Mouse (Mus musculus) mature B cell (primary cell): ENCODE results near the gene Lrr1.

Source experiments
- in situ Hi-C: fragments of 300-500 bp; cut with MboI; formaldehyde crosslinking; loops from 2 replicates; pipeline ENCODE4 v1.14.3; 2019

Gene Lrr1

DNA sequence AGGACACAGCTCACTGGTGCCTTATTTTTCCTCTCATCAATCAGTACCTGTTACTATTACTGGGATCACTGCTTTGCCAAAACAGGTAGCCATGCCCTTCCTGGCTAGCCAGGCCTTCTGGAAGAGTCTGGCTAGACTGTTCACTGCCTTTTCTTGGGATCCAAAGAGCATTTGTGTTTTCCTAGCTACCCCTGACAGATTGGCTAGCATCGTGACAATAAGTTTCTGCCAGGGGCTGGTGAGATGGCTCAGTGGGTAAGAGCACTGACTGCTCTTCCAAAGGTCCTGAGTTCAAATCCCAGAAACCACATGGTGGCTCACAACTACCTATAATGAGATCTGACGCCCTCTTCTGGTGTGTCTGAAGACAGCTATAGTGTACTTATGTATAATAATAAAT lies 7.9 kb upstream of the Lrr1 start:
- in situ Hi-C loops = loop anchor here (25.0 kb wide), 1 partner anchor 1802 kb away; the partner anchor contains the start of gene Psma3

GRCm38 (mm10) chr12:69163586-69163985 lies 5.0 kb upstream of the Lrr1 start:
- in situ Hi-C loops = loop anchor here (25.0 kb wide), 1 partner anchor 1799 kb away; the partner anchor contains the start of gene Psma3

GRCm38 (mm10) chr12:69164904-69165303 lies 3.7 kb upstream of the Lrr1 start:
- in situ Hi-C loops = loop anchor here (25.0 kb wide), 1 partner anchor 1797 kb away; the partner anchor contains the start of gene Psma3

- in situ Hi-C loops = loop anchor here (25.0 kb wide), 1 partner anchor 1795 kb away; the partner anchor contains the start of gene Psma3
Measured at GRCm38 (mm10) chr12:69166861-69167581, 1.6 kb upstream of the Lrr1 start.

GRCm38 (mm10) chr12:69167656-69168460 lies 756 bp upstream of the Lrr1 start:
- in situ Hi-C loops = loop anchor here (25.0 kb wide), 1 partner anchor 1794 kb away; the partner anchor contains the start of gene Psma3

DNA sequence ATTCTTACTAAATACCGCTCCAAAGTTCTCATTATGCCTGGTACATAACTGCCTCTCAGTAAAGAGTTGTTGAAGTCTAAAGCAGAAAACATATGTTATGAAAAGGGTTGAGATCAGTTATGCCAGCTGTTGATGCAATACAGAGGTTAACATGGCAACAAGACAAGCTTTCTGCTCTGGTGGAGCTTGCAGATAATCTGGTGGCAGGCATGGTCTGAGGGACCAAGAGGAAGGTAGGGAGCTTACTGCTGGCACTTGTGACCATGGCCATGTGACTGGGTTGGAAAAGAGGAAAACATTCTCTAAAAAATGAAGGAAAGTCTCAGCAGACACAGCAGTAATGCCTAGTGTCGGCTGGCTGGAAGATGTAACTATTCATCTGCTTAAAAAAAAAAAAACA lies 2.7 kb downstream of the Lrr1 start:
- in situ Hi-C loops = loop anchor here (25.0 kb wide), 1 partner anchor 1791 kb away; the partner anchor contains the start of gene Psma3

GRCm38 (mm10) chr12:69175975-69176374 lies 7.4 kb downstream of the Lrr1 start:
- in situ Hi-C loops = no loop called here

DNA sequence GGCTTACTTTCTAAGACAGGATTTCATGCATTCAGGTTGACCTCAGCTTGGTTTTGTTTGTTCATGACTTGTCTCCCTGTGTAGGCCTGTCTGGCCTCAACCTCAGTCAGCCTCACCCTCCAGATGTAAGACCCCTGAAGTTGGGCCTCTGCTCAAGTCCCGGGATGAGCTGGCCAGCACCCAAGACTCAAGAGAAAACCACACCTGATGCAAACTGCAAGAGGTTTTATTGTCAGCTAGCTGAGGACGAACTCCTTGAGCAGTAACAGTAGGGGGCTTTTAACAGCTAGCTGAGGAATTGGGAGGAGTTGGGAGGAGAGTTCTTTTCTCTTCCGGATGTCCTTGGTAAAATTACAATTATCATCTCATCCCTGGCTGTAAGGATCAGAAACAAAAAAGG lies 8.9 kb downstream of the Lrr1 start:
- in situ Hi-C loops = no loop called here

DNA sequence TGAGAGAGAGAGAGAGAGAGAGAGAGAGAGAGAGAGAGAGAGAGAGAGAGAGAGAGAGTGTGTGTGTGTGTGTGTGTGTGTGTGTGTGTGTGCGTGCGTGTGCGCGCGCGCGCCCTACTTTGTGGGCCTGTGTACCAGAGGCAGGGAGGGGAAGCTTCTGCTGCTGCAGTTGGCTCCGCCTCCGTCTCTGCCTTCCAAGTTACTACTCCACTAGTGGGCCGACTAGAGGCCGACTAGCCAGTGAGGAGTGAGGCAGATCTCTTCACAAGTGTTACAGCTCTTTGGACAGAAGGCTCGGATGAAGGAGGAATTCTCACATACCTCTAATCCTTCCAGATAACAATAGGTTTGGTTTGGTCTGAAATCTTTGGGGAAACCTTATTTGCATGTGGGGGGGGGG lies 10.8 kb downstream of the Lrr1 start:
- in situ Hi-C loops = no loop called here

- in situ Hi-C loops = no loop called here
Measured at GRCm38 (mm10) chr12:69181800-69182199, 13.2 kb downstream of the Lrr1 start.

DNA sequence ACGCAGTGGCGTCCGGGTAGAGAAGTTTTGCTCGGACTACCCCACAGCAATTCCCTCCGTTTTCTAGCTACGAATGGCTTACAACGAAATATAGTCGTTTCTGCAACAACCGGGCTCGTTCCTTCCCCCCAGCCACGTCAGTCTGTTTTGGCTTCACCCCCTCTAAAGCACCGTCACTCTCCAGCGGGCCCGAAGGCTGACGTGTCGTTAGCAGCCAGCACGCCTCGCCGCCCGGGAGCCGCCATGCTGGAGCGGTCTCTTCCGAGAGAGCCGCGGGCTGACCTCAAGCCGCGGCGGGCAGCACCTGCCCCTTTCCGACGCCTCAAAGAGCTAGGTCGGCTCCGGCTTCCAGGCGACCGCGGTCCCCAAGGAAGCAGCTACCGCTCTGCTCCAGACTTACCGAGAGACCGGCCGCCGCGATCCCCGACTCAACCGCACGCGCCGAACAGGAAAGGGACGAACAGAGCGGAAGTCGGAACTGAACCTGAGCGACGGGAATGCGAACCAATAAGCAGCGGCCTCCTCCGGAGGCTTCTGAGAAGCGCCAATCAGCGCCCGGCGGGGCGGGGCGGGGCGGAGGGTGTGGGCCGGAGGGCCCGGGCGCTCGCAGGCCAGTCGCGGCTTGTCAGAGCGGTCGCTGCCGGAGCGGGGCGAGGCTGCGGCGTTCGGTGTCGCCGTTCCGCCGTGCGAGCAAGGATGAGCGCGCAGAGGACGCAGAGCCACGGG lies 15.1 kb downstream of the Lrr1 start, which contains the start of the genes Rpl36al and Mgat2:
Gene Rpl36al, minus strand, starts transcription at position 501 of the 726 bp plus-strand sequence.
Gene Mgat2, plus strand, starts transcription at position 575 of the 726 bp plus-strand sequence.
- in situ Hi-C loops = no loop called here

DNA sequence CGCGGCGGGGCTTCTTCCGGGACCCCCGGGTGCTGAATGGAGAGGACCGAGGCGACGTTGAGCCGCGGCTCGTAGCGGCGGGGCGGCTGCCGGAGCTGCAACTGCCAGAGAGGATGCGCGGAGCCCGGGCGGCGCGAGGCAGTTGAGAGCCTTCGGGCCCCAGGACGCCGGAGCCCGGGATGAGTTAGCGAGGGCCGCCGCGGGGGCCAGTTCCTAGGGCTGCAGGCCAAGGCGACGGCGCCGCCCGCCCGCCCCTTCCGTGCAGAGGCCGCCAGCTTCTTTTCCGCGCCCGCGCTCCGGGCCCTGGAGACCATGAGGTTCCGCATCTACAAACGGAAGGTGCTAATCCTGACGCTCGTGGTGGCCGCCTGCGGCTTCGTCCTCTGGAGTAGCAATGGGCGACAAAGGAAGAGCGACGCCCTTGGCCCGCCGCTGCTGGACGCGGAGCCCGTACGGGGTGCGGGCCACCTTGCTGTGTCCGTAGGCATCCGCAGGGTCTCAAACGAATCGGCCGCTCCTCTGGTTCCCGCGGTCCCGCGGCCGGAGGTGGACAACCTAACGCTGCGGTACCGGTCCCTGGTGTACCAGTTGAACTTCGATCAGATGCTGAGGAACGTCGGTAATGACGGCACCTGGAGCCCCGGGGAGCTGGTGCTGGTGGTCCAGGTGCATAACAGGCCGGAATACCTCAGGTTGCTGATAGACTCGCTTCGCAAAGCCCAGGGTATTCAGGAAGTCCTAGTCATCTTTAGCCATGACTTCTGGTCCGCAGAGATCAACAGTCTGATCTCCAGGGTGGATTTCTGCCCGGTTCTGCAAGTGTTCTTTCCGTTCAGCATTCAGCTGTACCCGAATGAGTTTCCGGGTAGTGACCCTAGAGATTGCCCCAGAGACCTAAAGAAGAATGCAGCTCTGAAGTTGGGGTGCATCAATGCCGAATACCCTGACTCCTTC lies 16.0 kb downstream of the Lrr1 start:
- in situ Hi-C loops = no loop called here

DNA sequence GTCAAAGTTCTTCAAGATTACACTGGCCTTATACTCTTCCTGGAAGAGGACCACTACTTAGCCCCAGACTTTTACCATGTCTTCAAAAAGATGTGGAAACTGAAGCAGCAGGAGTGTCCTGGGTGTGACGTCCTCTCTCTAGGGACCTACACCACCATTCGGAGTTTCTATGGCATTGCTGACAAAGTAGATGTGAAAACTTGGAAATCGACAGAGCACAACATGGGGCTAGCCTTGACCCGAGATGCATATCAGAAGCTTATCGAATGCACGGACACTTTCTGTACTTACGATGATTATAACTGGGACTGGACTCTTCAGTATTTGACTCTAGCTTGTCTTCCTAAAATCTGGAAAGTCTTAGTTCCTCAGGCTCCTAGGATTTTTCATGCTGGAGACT lies 16.8 kb downstream of the Lrr1 start:
- in situ Hi-C loops = no loop called here

DNA sequence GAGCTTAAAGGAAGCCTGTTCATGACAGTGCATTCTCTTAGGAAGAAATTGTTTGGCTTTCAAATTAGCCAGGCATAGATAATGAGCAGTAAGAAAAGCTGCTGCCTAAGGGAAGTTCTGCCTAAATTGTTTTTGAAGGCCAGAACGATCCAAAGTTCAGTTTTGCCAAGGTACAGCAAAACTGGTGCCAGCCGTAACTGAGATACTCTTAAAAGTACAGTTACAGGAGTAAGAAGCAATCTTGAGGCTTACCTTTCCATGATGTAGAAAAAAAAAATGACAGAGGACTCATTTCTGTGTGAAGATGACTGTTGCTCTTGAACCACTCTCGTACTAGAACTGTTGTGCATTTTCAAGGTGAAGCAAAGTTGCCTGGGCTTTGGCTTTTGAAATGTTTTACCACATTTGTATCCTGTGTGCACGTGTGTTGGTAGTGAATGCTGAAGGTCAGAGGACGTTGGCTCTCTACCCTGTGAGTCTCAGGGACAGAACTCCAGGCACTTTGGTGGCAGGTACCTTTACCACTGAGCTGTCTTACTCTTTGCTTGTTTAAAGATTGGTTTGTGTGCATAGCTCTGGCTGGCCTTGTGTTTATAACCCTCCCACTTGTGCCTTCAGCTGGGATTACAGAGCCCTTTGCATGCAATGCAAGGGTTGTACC lies 18.3 kb downstream of the Lrr1 start:
- in situ Hi-C loops = no loop called here

- in situ Hi-C loops = no loop called here
Measured at GRCm38 (mm10) chr12:69190074-69190473, 21.5 kb downstream of the Lrr1 start.

- in situ Hi-C loops = no loop called here
Measured at GRCm38 (mm10) chr12:69190522-69190921, 21.9 kb downstream of the Lrr1 start.

DNA sequence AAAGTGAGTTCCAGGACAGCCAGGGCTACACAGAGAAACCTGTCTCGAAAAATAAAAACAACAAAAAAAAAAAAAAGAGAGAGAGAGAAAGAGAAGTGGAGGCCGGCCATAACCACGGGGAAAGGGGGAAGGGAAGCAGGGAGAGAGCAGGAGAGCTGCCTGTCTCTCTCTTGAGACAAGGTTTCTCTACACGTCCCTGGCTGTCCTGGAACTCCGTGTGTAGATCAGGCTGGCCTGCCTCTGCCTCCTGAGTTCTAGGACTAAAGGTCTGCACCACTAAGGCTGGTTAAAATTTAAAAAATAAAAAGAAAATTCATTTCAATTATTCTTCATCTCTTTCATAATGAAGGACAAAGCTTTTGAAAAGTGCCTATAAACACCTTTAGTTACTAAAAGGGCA lies 22.8 kb downstream of the Lrr1 start:
- in situ Hi-C loops = no loop called here

DNA sequence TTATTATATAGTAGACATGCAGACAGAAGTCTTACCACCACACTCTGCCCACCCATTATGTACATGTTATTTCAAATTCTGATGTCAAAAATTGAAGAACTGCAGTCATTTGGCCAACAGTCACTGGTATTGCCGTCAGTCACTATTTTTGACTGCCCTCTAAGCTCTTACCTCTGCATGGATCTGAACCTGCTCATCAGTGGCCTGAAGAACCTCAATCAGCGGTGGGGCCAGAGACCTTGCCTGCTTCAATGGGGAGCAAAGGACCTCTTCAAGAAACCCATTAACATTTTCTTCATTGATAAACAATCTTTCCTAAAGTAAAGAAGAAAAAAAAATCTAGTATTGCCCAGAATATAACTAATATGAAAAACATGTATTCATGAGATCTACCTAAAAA lies 24.0 kb downstream of the Lrr1 start:
- in situ Hi-C loops = no loop called here

DNA sequence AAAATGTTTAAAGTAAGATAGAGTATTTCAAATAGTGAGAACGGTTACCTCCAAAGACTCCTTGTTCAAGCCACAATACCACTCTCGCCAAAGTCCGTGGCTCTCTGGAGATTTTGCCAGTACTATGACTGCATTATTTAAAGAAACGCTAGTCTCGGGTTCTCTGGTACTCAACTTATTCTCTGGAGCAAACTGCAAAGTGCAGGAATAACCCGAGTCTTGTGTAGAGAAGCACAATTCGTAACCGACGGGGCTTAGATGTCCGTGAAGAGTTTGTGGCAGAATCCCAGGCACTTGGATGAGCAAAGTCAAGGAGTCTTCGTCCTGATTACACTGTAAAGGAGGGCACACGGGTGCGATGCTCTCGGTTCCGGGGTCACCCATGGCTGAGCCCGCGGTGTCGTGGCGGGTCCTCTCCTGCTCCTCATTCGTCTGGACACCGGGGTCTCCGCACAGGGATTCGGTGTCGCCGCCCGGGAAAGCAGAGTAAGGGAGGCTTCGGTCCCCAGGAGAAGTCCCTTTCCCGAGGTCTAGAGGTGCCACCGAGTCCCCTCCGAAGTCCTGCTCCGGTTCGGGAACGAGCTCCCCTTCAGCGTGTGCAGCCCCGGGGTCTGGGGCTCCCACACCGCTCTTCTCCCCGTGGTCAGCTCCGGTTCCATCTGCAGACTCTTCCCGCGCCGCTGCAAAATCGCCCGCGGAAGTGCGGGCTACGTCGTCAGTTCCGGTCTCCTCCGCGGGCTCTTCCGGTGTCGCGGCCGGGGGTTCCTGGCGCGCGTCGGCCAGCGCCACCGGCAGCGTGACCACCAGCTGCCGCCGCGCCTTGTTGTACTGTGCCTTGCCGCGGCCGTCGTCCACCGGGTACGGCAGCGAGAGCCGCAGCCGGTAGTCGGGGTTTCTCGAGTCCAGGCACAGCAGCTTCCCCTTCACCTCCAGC lies 28.1 kb downstream of the Lrr1 start, which contains the start of gene Gm49383:
Gene Gm49383, minus strand, starts transcription at position 661 of the 934 bp plus-strand sequence.
- in situ Hi-C loops = no loop called here
